Mouse (Mus musculus) midbrain, postnatal 0 days (tissue): Measurements from ENCODE around the gene Calcrl. TPM values are rescaled to one million over a fixed set of nuclear protein-coding genes. Genes with fewer than 3 reads are reported as not detected.
A peak's percentile ranks its signal among the peaks of the same experiment; 100 is the strongest.

Source experiments
- ATAC-seq: fragments of 200-750 bp; cut with Nextera tagmentation; 2 replicates; pipeline ENCODE4 v1.8.0; 2017; ENCODE audit warnings: moderate number of reproducible peaks, mild to moderate bottlenecking, moderate TSS enrichment, moderate library complexity; ENCODE audit not compliant: low FRiP score
- DNase-seq: peaks from one replicate; pipeline ENCODE4 v3.0.0-alpha.2; 2015; ENCODE audit warnings: low spot score
- H3K27ac ChIP-seq: fragments of 300-500 bp; sonication (generic); 2 replicates; pipeline ENCODE4 v1.5.1; 2014; ENCODE audit warnings: low read depth, mild to moderate bottlenecking, low read length, mixed read lengths
- H3K27me3 ChIP-seq: fragments of 300-500 bp; sonication (generic); 2 replicates; pipeline ENCODE4 v1.6.1; 2014; ENCODE audit warnings: low read length, control low read depth, mixed read lengths; ENCODE audit not compliant: insufficient read depth
- H3K36me3 ChIP-seq: fragments of 300-500 bp; sonication (generic); 2 replicates; pipeline ENCODE4 v1.6.1; 2014; ENCODE audit warnings: low read length, control low read depth, mixed read lengths; ENCODE audit not compliant: insufficient read depth
- H3K4me1 ChIP-seq: fragments of 300-500 bp; sonication (generic); 2 replicates; pipeline ENCODE4 v1.6.1; 2014; ENCODE audit warnings: mild to moderate bottlenecking, control low read depth, antibody characterized with exemption, low read length, mixed read lengths; ENCODE audit not compliant: insufficient read depth
- H3K4me2 ChIP-seq: fragments of 300-500 bp; sonication (generic); 2 replicates; pipeline ENCODE4 v1.6.1; 2014; ENCODE audit warnings: low read depth, mild to moderate bottlenecking, low read length, mixed read lengths; ENCODE audit not compliant: poor library complexity, severe bottlenecking
- H3K4me3 ChIP-seq: fragments of 300-500 bp; sonication (generic); 2 replicates; pipeline ENCODE4 v1.5.1; 2014; ENCODE audit warnings: low read depth, mild to moderate bottlenecking, low read length, moderate library complexity
- H3K9ac ChIP-seq: fragments of 300-500 bp; sonication (generic); replicated peaks from 2 replicates; pipeline ENCODE4 v1.6.1; 2014; ENCODE audit warnings: mild to moderate bottlenecking, low read length, moderate library complexity, mixed read lengths; ENCODE audit not compliant: poor library complexity, severe bottlenecking
- H3K9me3 ChIP-seq: fragments of 300-500 bp; sonication (generic); 2 replicates; pipeline ENCODE4 v1.6.1; 2016; ENCODE audit warnings: low read length, control low read depth
- CTCF ChIP-seq: IDR thresholded peaks from 2 replicates; pipeline ENCODE4 v1.5.1; 2016; ENCODE audit warnings: antibody characterized with exemption, mild to moderate bottlenecking
- WGBS: fragments of 180-500 bp; shearing (Covaris S2); extraction: QIAGEN DNeasy Blood & Tissue Kit; methylation state at CpG from one replicate; pipeline ENCODE4 v1.1.7; 2014; 5-methylcytosine and 5-hydroxymethylcytosine counted together
- polyA plus RNA-seq: library from polyadenylated mRNA; unstranded; fragments of >200 nt; fragmentation: Nextera tagmentation; extraction: Ambion mirVana; gene quantifications from 2 replicates; pipeline ENCODE4 v1.2.1, GENCODE M21; 2015
- total RNA-seq: library from RNA; depleted of rRNA; stranded (reverse); fragments of >200 nt; gene quantifications from 2 replicates; pipeline ENCODE4 v1.2.3, GENCODE M21; 2014; rRNA removed

Calcrl gene
- total and polyA plus RNA-seq, 2 experiments from 2014 or later = 6.0 to 19.5 TPM

- TF ChIP-seq CTCF = peak; percentile 22; the same call in 1 of the 2 replicates
- no peak overlapping the region for H3K27ac ChIP-seq
- WGBS = 90% methylated on average over 4 of the region's 4 CpGs
- DNase-seq (no peak), ATAC-seq (no peak)
- no peaks in the 10 kb centered on the region for H3K27me3 ChIP-seq
- H3K9ac ChIP-seq = no peak overlapping the region
- H3K9me3 ChIP-seq = no peaks in the 10 kb centered on the region
- no peaks in the 10 kb centered on the region for H3K4me1 ChIP-seq
- no peak overlapping the region for H3K4me2 ChIP-seq
- no peaks in the 10 kb centered on the region for H3K36me3 ChIP-seq
- H3K4me3 ChIP-seq = no peak overlapping the region
These were observed 132.7 kb downstream of the Calcrl start for GRCm38 (mm10) chr2:84292351-84293000.

- WGBS = 71% methylated on average over 7 of the region's 7 CpGs
- Histone ChIP-seq H3K36me3 (no peaks in the 10 kb centered on the region), H3K27ac (no peak overlapping the region), H3K4me1 (no peaks in the 10 kb centered on the region), H3K27me3 (no peaks in the 10 kb centered on the region), H3K9ac (no peak overlapping the region), H3K9me3 (no peaks in the 10 kb centered on the region), H3K4me2 (no peak overlapping the region), H3K4me3 (no peak overlapping the region)
- no peak for TF ChIP-seq CTCF
- DNase-seq (peak; percentile 73), ATAC-seq (peak; percentile 72; the same call in 1 of the 2 replicates)
These were observed 136.2 kb downstream of the Calcrl start for GRCm38 (mm10) chr2:84288940-84289557.

Other genes with a start within 250 kb of the Calcrl start
- gene Tfpi, start 51.4 kb upstream of the Calcrl start, total RNA-seq = 10.0 and 10.4 TPM in 2 replicates
- 13.2 and 13.3 TPM in 2 replicates for gene Tfpi, start 51.4 kb upstream of the Calcrl start, polyA plus RNA-seq
- gene Ctnnd1, start 225.4 kb upstream of the Calcrl start, total RNA-seq = 81.1 and 82.9 TPM in 2 replicates
- gene Ctnnd1, start 225.4 kb upstream of the Calcrl start, polyA plus RNA-seq = 13.7 and 15.8 TPM in 2 replicates
- gene Btbd18, start 233.7 kb upstream of the Calcrl start, total RNA-seq = not detected in 2 replicates
- 0.27 and 0.35 TPM in 2 replicates for gene Btbd18, start 233.7 kb upstream of the Calcrl start, polyA plus RNA-seq
- gene Selenoh, start 245.4 kb upstream of the Calcrl start, total RNA-seq = 180 and 269 TPM in 2 replicates
- 210 and 211 TPM in 2 replicates for gene Selenoh, start 245.4 kb upstream of the Calcrl start, polyA plus RNA-seq